Mouse (Mus musculus): ENCODE measurements at regions not wholly inside any gene's neighbourhood (a gene's known extent, or its start where the extent isn't known, plus 50 kb on each side); places are given as distances from the start of the nearest gene placed in this dataset.
"Not testable (repeated sequence)": the region's sequence is repeated elsewhere in the genome, so short reads cannot be mapped to it uniquely, and the experiment has no call there.

- no peak for DNase-seq
- Histone ChIP-seq H3K27me3 (ENCODE audit: control insufficient read depth, insufficient read depth, low read length) (no peaks in the 10 kb centered on the region), H3K9ac (ENCODE audit: low read depth, low read length) (no peak overlapping the region), H3K27ac (no peak overlapping the region), H3K4me1 (ENCODE audit: control insufficient read depth, insufficient read depth, low read length) (no peaks in the 10 kb centered on the region), H3K79me2 (replicated peaks; ENCODE audit: control insufficient read depth, insufficient read depth, low read length) (no peaks in the 10 kb centered on the region), H3K4me3 (no peak overlapping the region), H3K36me3 (ENCODE audit: control insufficient read depth, insufficient read depth, low read length) (no peaks in the 10 kb centered on the region)
- intact Hi-C loops (cut with DNase I), result no loop called here
- TF ChIP-seq POLR2A (IDR thresholded peaks at IDR 0.05; ENCODE audit: insufficient read depth, low read depth, low read length) (no peak), EP300 (IDR thresholded peaks at IDR 0.05; ENCODE audit: insufficient read depth, low read depth, low read length) (no peak), CTCF (IDR thresholded peaks at IDR 0.05) (no peak)
- WGBS, result 81% methylated on average over 12 of the region's 12 CpGs
Observed at GRCm38 (mm10) chr15:87818566-87818965, 274.5 kb downstream of the Fam19a5 start.

DNA sequence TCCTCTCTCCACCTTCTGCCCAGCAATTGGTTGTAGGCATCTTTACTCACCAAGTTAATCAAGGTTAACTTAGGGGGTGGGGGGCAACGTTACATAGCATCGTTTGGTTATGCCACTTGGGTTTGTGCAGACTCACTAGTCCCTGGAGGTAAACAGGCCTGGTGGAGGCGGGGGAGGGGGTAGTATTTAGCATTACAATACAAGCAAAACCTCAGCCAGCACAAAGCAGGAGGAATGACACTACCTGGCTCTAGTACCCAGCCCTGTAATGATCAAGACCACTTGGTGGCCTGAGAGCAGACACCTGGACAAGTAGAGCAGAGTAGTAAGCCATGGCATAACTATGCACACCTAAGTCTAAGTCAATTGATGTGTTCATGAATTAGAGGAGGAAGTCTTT, 298.0 kb downstream of the Fam19a5 start:
- Histone ChIP-seq H3K27ac (no peak overlapping the region), H3K36me3 (ENCODE audit: control insufficient read depth, insufficient read depth, low read length) (no peaks in the 10 kb centered on the region), H3K9ac (ENCODE audit: low read depth, low read length) (no peak overlapping the region), H3K79me2 (replicated peaks; ENCODE audit: control insufficient read depth, insufficient read depth, low read length) (no peaks in the 10 kb centered on the region), H3K4me3 (no peak overlapping the region), H3K27me3 (ENCODE audit: control insufficient read depth, insufficient read depth, low read length) (no peaks in the 10 kb centered on the region), H3K4me1 (ENCODE audit: control insufficient read depth, insufficient read depth, low read length) (no peaks in the 10 kb centered on the region)
- TF ChIP-seq EP300 (IDR thresholded peaks at IDR 0.05; ENCODE audit: insufficient read depth, low read depth, low read length) (no peak), CTCF (IDR thresholded peaks at IDR 0.05) (no peak), POLR2A (IDR thresholded peaks at IDR 0.05; ENCODE audit: insufficient read depth, low read depth, low read length) (no peak)
- WGBS, result 42% methylated on average over 3 of the region's 3 CpGs
- intact Hi-C loops (cut with DNase I), result no loop called here
- no peak for DNase-seq

DNA sequence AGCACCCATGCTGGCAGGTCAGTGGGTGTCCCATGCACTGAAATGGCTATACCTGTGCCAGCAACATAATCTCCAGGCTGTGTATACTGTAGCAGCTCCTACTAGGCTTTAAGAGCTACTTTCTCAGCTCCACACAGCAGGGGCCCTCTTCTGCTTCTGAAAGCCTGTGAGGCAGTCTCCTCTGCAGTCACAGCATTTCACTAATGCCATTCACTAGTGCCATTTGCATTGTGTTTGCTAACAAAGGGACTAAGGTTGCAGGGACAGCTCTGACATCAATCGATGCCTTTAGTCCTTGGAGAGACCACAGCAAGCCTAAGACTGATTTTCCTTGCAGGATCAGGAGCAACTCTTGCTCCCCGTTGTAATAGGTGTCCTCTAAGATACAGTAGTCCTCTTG, 315.0 kb downstream of the Fam19a5 start:
- 17% methylated on average over 2 of the region's 2 CpGs for WGBS
- no peak for DNase-seq
- no peaks in the 10 kb centered on the region for H3K27me3 ChIP-seq (ENCODE audit: control insufficient read depth, insufficient read depth, low read length)
- no peak for TF ChIP-seq POLR2A (IDR thresholded peaks at IDR 0.05; ENCODE audit: insufficient read depth, low read depth, low read length)
- TF ChIP-seq CTCF (IDR thresholded peaks at IDR 0.05), result no peak
- TF ChIP-seq EP300 (IDR thresholded peaks at IDR 0.05; ENCODE audit: insufficient read depth, low read depth, low read length), result no peak
- no peak overlapping the region for H3K27ac ChIP-seq
- H3K36me3 ChIP-seq (ENCODE audit: control insufficient read depth, insufficient read depth, low read length), result no peaks in the 10 kb centered on the region
- intact Hi-C loops (cut with DNase I), result no loop called here
- no peaks in the 10 kb centered on the region for H3K79me2 ChIP-seq (replicated peaks; ENCODE audit: control insufficient read depth, insufficient read depth, low read length)
- H3K9ac ChIP-seq (ENCODE audit: low read depth, low read length), result no peak overlapping the region
- H3K4me1 ChIP-seq (ENCODE audit: control insufficient read depth, insufficient read depth, low read length), result no peaks in the 10 kb centered on the region
- H3K4me3 ChIP-seq, result no peak overlapping the region

DNA sequence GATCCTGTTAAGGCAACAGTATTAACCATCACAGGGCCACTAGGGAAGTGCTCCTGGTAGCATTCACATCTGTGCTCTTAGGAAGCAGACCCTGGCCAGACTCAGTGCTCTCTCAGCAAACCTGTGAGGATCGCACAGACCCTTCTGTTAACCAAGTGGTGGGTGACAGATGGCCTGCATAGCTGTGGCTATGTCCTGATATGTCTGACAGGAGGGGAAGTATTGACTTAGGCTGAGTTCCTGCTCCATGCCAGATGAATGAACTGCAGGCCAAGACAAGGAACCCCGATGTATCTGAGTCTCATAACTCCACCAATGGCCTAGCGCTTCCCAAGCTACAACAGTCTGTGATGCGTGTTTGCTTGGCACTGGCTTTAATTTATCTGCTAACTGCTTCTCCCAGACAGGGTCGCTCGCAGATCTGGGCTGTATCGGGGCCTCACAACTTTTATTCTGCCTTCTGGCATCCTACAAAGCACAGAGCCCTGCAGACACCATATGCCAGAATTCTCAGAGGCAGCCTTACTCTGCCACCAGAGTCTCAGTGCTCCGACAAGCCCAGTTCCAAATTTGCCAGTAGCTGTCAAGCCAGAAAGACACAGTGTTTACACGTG, 332.3 kb downstream of the Fam19a5 start:
- Histone ChIP-seq H3K9ac (ENCODE audit: low read depth, low read length) (no peak overlapping the region), H3K27ac (no peak overlapping the region), H3K4me3 (no peak overlapping the region), H3K4me1 (ENCODE audit: control insufficient read depth, insufficient read depth, low read length) (no peaks in the 10 kb centered on the region), H3K27me3 (ENCODE audit: control insufficient read depth, insufficient read depth, low read length) (no peaks in the 10 kb centered on the region), H3K79me2 (replicated peaks; ENCODE audit: control insufficient read depth, insufficient read depth, low read length) (no peaks in the 10 kb centered on the region), H3K36me3 (ENCODE audit: control insufficient read depth, insufficient read depth, low read length) (no peaks in the 10 kb centered on the region)
- TF ChIP-seq CTCF (IDR thresholded peaks at IDR 0.05) (no peak), POLR2A (IDR thresholded peaks at IDR 0.05; ENCODE audit: insufficient read depth, low read depth, low read length) (no peak), EP300 (IDR thresholded peaks at IDR 0.05; ENCODE audit: insufficient read depth, low read depth, low read length) (no peak)
- no peak for DNase-seq
- intact Hi-C loops (cut with DNase I), result no loop called here
- WGBS, result 68% methylated on average over 9 of the region's 9 CpGs

DNA sequence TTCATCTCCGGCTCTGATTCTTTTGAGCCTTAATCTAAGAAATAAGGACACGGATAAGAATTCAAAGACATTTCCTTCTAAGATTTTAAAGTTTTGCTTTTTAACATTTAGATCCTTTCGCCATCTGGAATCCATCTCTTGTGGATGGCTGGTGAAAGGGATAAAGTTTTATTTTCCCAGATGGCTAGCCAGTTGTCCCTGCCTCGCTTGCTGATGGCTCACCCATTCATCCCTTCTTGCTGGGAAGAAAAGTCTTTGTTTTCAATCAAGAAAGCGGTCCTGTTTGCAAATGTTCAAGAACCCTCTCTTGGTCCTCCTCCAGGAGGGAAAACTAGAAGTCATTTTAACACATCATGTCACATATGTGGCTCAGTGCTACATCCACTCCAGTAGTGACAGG, 346.8 kb downstream of the Fam19a5 start:
- Histone ChIP-seq H3K27ac (no peak overlapping the region), H3K36me3 (ENCODE audit: control insufficient read depth, insufficient read depth, low read length) (no peaks in the 10 kb centered on the region), H3K27me3 (ENCODE audit: control insufficient read depth, insufficient read depth, low read length) (no peaks in the 10 kb centered on the region), H3K4me3 (no peak overlapping the region), H3K9ac (ENCODE audit: low read depth, low read length) (no peak overlapping the region), H3K79me2 (replicated peaks; ENCODE audit: control insufficient read depth, insufficient read depth, low read length) (no peaks in the 10 kb centered on the region), H3K4me1 (ENCODE audit: control insufficient read depth, insufficient read depth, low read length) (no peaks in the 10 kb centered on the region)
- no peak for DNase-seq
- intact Hi-C loops (cut with DNase I), result no loop called here
- 80% methylated on average over 5 of the region's 5 CpGs for WGBS
- TF ChIP-seq POLR2A (IDR thresholded peaks at IDR 0.05; ENCODE audit: insufficient read depth, low read depth, low read length), result no peak
- no peak for TF ChIP-seq EP300 (IDR thresholded peaks at IDR 0.05; ENCODE audit: insufficient read depth, low read depth, low read length)
- no peak for TF ChIP-seq CTCF (IDR thresholded peaks at IDR 0.05)

DNA sequence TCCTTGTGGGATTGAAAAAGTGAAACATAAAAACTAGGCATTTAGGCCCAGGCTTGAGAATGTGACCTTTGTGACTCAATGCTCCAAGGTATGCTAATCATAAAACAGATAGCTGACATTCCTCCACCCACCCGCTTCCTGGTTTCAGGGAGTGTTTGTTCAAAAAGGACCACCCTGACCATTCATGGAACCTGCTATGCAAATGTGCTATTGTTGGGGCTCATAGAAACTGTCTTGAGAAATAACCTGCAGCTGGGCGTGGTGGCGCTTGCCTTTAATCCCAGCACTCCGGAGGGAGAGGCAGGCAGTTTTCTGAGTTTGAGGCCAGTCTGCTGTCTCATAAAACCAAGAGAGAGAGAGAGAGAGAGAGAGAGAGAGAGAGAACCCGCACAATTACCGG, 350.8 kb downstream of the Fam19a5 start:
- H3K4me1 ChIP-seq (ENCODE audit: control insufficient read depth, insufficient read depth, low read length); H3K4me3 ChIP-seq; H3K36me3 ChIP-seq (ENCODE audit: control insufficient read depth, insufficient read depth, low read length); H3K27me3 ChIP-seq (ENCODE audit: control insufficient read depth, insufficient read depth, low read length); intact Hi-C loops (cut with DNase I); H3K27ac ChIP-seq; DNase-seq; H3K9ac ChIP-seq (ENCODE audit: low read depth, low read length); H3K79me2 ChIP-seq (replicated peaks; ENCODE audit: control insufficient read depth, insufficient read depth, low read length): not testable (repeated sequence)
- WGBS, result 78% methylated on average over 6 of the region's 6 CpGs

Measured in heart, adult 2 months (tissue).